Mouse (Mus musculus) midbrain, embryonic 15.5 days (tissue): ENCODE measurements around the gene Elmo3. TPM values are rescaled to one million over a fixed set of nuclear protein-coding genes. Genes with fewer than 3 reads are reported as not detected.
A peak's percentile ranks its signal among the peaks of the same experiment; 100 is the strongest.

Source experiments
- ATAC-seq: fragments of 200-750 bp; cut with Nextera tagmentation; replicated peaks from 2 replicates; pipeline ENCODE4 v1.8.0; 2017; ENCODE audit warnings: moderate TSS enrichment
- H3K27ac ChIP-seq: fragments of 300-500 bp; sonication (generic); 2 replicates; pipeline ENCODE4 v1.5.1; 2015; ENCODE audit warnings: mild to moderate bottlenecking, inconsistent platforms
- H3K27me3 ChIP-seq: fragments of 300-500 bp; sonication (generic); replicated peaks from 2 replicates; pipeline ENCODE4 v1.6.1; 2015; ENCODE audit warnings: inconsistent platforms
- H3K36me3 ChIP-seq: fragments of 300-500 bp; sonication (generic); replicated peaks from 2 replicates; pipeline ENCODE4 v1.6.1; 2015; ENCODE audit warnings: inconsistent platforms
- H3K4me1 ChIP-seq: fragments of 300-500 bp; sonication (generic); 2 replicates; pipeline ENCODE4 v1.6.1; 2015; ENCODE audit warnings: inconsistent platforms
- H3K4me2 ChIP-seq: fragments of 300-500 bp; sonication (generic); 2 replicates; pipeline ENCODE4 v1.6.1; 2015; ENCODE audit warnings: inconsistent platforms, mild to moderate bottlenecking, moderate library complexity
- H3K4me3 ChIP-seq: fragments of 300-500 bp; sonication (generic); 2 replicates; pipeline ENCODE4 v1.5.1; 2015; ENCODE audit warnings: mild to moderate bottlenecking, inconsistent platforms
- H3K9ac ChIP-seq: fragments of 300-500 bp; sonication (generic); 2 replicates; pipeline ENCODE4 v1.6.1; 2015; ENCODE audit warnings: mild to moderate bottlenecking, inconsistent platforms
- H3K9me3 ChIP-seq: fragments of 300-500 bp; sonication (generic); 2 replicates; pipeline ENCODE4 v1.6.1; 2016; ENCODE audit warnings: inconsistent platforms
- WGBS: fragments of 180-500 bp; shearing (Covaris S2); methylation state at CpG from one replicate; pipeline ENCODE4 v1.1.7; 2015; ENCODE audit warnings: mixed read lengths; 5-methylcytosine and 5-hydroxymethylcytosine counted together
- polyA plus RNA-seq: library from polyadenylated mRNA; unstranded; fragments of >200 nt; fragmentation: Nextera tagmentation; extraction: Ambion mirVana; gene quantifications from 2 replicates; pipeline ENCODE4 v1.2.1, GENCODE M21; 2015

The Elmo3 gene
- polyA plus RNA-seq, 1 experiment from 2014 or later, result 1.3 TPM

GRCm38 (mm10) chr8:105325641-105326093 is 20.3 kb downstream of the Elmo3 start:
- H3K9me3 ChIP-seq, result no peaks in the 10 kb centered on the region
- no peaks in the 10 kb centered on the region for H3K27me3 ChIP-seq
- peak overlapping the region; percentile 81 for H3K27ac ChIP-seq
- peak; percentile 71 for ATAC-seq
- H3K9ac ChIP-seq, result peak overlapping the region; percentile 93
- H3K4me2 ChIP-seq, result peak overlapping the region; percentile 93
- H3K4me3 ChIP-seq, result peak overlapping the region; percentile 91
- under 1% methylated on average over 12 of the region's 12 CpGs for WGBS
- peaks cover 31% of the 10 kb centered on the region; the same call in 1 of the 2 replicates for H3K36me3 ChIP-seq
- H3K4me1 ChIP-seq, result peaks cover 26% of the 10 kb centered on the region

GRCm38 (mm10) chr8:105326141-105326672 is 20.8 kb downstream of the Elmo3 start, which contains the start of the genes Lrrc29 and Tmem208:
Lrrc29 (minus strand) TSS chr8:105326278.
Tmem208 (plus strand) TSS chr8:105326354.
- Histone ChIP-seq H3K4me3 (peak within 1 kb of the TSS; percentile 91), H3K9me3 (no peaks in the 10 kb centered on the region), H3K9ac (peak within 1 kb of the TSS; percentile 93), H3K27me3 (no peaks in the 10 kb centered on the region), H3K4me2 (peak within 1 kb of the TSS; percentile 93), H3K4me1 (peaks cover 26% of the 10 kb centered on the region), H3K36me3 (peaks cover 36% of the 10 kb centered on the region; the same call in 1 of the 2 replicates), H3K27ac (peak within 1 kb of the TSS; percentile 83)
- peak; percentile 92 for ATAC-seq
- WGBS, result under 1% methylated on average over 36 of the region's 36 CpGs

- H3K4me2 ChIP-seq, result peak overlapping the region; percentile 70
- 45% methylated on average over 6 of the region's 6 CpGs for WGBS
- no peaks in the 10 kb centered on the region for H3K9me3 ChIP-seq
- H3K4me3 ChIP-seq, result peak overlapping the region; percentile 91
- H3K27ac ChIP-seq, result peak overlapping the region; percentile 83; the same call in 1 of the 2 replicates
- no peak for ATAC-seq
- peaks cover 26% of the 10 kb centered on the region for H3K4me1 ChIP-seq
- H3K9ac ChIP-seq, result peak overlapping the region; percentile 63
- peaks cover 43% of the 10 kb centered on the region; the same call in 1 of the 2 replicates for H3K36me3 ChIP-seq
- no peaks in the 10 kb centered on the region for H3K27me3 ChIP-seq
Measured at GRCm38 (mm10) chr8:105326968-105327367, 21.6 kb downstream of the Elmo3 start.

- no peak for ATAC-seq
- no peak overlapping the region for H3K9ac ChIP-seq
- no peak overlapping the region for H3K4me2 ChIP-seq
- no peaks in the 10 kb centered on the region for H3K27me3 ChIP-seq
- WGBS, result 96% methylated on average over 12 of the region's 12 CpGs
- H3K4me3 ChIP-seq, result no peak overlapping the region
- H3K4me1 ChIP-seq, result peaks cover 15% of the 10 kb centered on the region
- no peak overlapping the region for H3K27ac ChIP-seq
- H3K36me3 ChIP-seq, result peaks cover 36% of the 10 kb centered on the region; the same call in 1 of the 2 replicates
- H3K9me3 ChIP-seq, result no peaks in the 10 kb centered on the region
Measured at GRCm38 (mm10) chr8:105330325-105330724, 24.9 kb downstream of the Elmo3 start.

- WGBS, result 96% methylated on average over 22 of the region's 22 CpGs
- Histone ChIP-seq H3K27ac (no peak overlapping the region), H3K36me3 (peaks cover 36% of the 10 kb centered on the region; the same call in 1 of the 2 replicates), H3K27me3 (no peaks in the 10 kb centered on the region), H3K4me1 (peaks cover 11% of the 10 kb centered on the region), H3K4me2 (no peak overlapping the region), H3K4me3 (no peak overlapping the region), H3K9me3 (no peaks in the 10 kb centered on the region), H3K9ac (no peak overlapping the region)
- ATAC-seq, result no peak
Measured at GRCm38 (mm10) chr8:105331469-105331868, 26.1 kb downstream of the Elmo3 start.

- Histone ChIP-seq H3K27me3 (no peaks in the 10 kb centered on the region), H3K27ac (no peak overlapping the region), H3K36me3 (peaks cover 36% of the 10 kb centered on the region; the same call in 1 of the 2 replicates), H3K4me1 (peaks cover 9% of the 10 kb centered on the region), H3K9me3 (no peaks in the 10 kb centered on the region), H3K4me2 (no peak overlapping the region), H3K9ac (no peak overlapping the region), H3K4me3 (no peak overlapping the region)
- ATAC-seq, result no peak
- WGBS, result 96% methylated on average over 9 of the region's 9 CpGs
Measured at GRCm38 (mm10) chr8:105331931-105332330, 26.5 kb downstream of the Elmo3 start.

- Histone ChIP-seq H3K9me3 (no peaks in the 10 kb centered on the region), H3K36me3 (peaks cover 36% of the 10 kb centered on the region; the same call in 1 of the 2 replicates), H3K27ac (no peak overlapping the region), H3K9ac (no peak overlapping the region), H3K4me1 (peaks cover 3% of the 10 kb centered on the region), H3K4me3 (no peak overlapping the region), H3K4me2 (no peak overlapping the region), H3K27me3 (no peaks in the 10 kb centered on the region)
- WGBS, result 80% methylated on average over 2 of the region's 2 CpGs
- no peak for ATAC-seq
Measured at GRCm38 (mm10) chr8:105332523-105332922, 27.1 kb downstream of the Elmo3 start.

- Histone ChIP-seq H3K36me3 (0 out of 2 replicates have a peak, but pooled peaks cover 4% of the 10 kb centered on the region), H3K27me3 (no peaks in the 10 kb centered on the region), H3K9ac (no peak overlapping the region), H3K4me1 (no peaks in the 10 kb centered on the region), H3K9me3 (no peaks in the 10 kb centered on the region), H3K4me3 (peak overlapping the region; percentile 18), H3K4me2 (0 out of 2 replicates have a peak overlapping the region, but pooled peaks have one; percentile 1), H3K27ac (no peak overlapping the region)
- ATAC-seq, result peak; percentile 33
- WGBS, result 50% methylated on average over 32 of the region's 32 CpGs
Measured at GRCm38 (mm10) chr8:105336373-105337130, 31.2 kb downstream of the Elmo3 start.

GRCm38 (mm10) chr8:105338992-105339391 is 33.6 kb downstream of the Elmo3 start:
- ATAC-seq, result no peak
- H3K4me3 ChIP-seq, result no peak overlapping the region

GRCm38 (mm10) chr8:105339886-105340635 is 34.7 kb downstream of the Elmo3 start:
- 84% methylated on average over 6 of the region's 6 CpGs for WGBS
- H3K9me3 ChIP-seq, result no peaks in the 10 kb centered on the region
- H3K4me1 ChIP-seq, result no peaks in the 10 kb centered on the region
- no peak overlapping the region for H3K4me3 ChIP-seq
- H3K4me2 ChIP-seq, result no peak overlapping the region
- H3K27ac ChIP-seq, result no peak overlapping the region
- no peak for ATAC-seq
- H3K9ac ChIP-seq, result no peak overlapping the region
- H3K36me3 ChIP-seq, result no peaks in the 10 kb centered on the region
- no peaks in the 10 kb centered on the region for H3K27me3 ChIP-seq

More at GRCm38 (mm10) chr8:105338992-105339391, 33.6 kb downstream of the Elmo3 start:
- H3K9ac ChIP-seq, result no peak overlapping the region
- H3K27ac ChIP-seq, result no peak overlapping the region
- 70% methylated on average over 4 of the region's 4 CpGs for WGBS
- no peaks in the 10 kb centered on the region for H3K4me1 ChIP-seq
- no peaks in the 10 kb centered on the region for H3K36me3 ChIP-seq
- H3K9me3 ChIP-seq, result no peaks in the 10 kb centered on the region
- H3K27me3 ChIP-seq, result no peaks in the 10 kb centered on the region
- no peak overlapping the region for H3K4me2 ChIP-seq

- WGBS, result 43% methylated on average over 8 of the region's 8 CpGs
- ATAC-seq, result no peak
- no peaks in the 10 kb centered on the region for H3K36me3 ChIP-seq
Measured at GRCm38 (mm10) chr8:105341399-105341798, 36.0 kb downstream of the Elmo3 start.

GRCm38 (mm10) chr8:105342768-105343167 is 37.4 kb downstream of the Elmo3 start:
- Histone ChIP-seq H3K9me3 (no peaks in the 10 kb centered on the region), H3K4me3 (no peak overlapping the region), H3K9ac (no peak overlapping the region), H3K4me2 (no peak overlapping the region), H3K36me3 (no peaks in the 10 kb centered on the region), H3K27ac (no peak overlapping the region), H3K4me1 (peaks cover 14% of the 10 kb centered on the region), H3K27me3 (peaks cover 14% of the 10 kb centered on the region)
- no peak for ATAC-seq
- 86% methylated on average over 4 of the region's 4 CpGs for WGBS

More at GRCm38 (mm10) chr8:105341399-105341798, 36.0 kb downstream of the Elmo3 start:
- Histone ChIP-seq H3K4me2 (no peak overlapping the region), H3K27ac (no peak overlapping the region), H3K27me3 (0 out of 2 replicates have a peak, but pooled peaks cover under 1% of the 10 kb centered on the region), H3K4me1 (0 out of 2 replicates have a peak, but pooled peaks cover under 1% of the 10 kb centered on the region), H3K9ac (no peak overlapping the region), H3K9me3 (no peaks in the 10 kb centered on the region), H3K4me3 (no peak overlapping the region)
